Mouse (Mus musculus) thymus, postnatal 4 days (tissue): Measurements from ENCODE around the gene Gm1110.
"Not testable (repeated sequence)": the region's sequence is repeated elsewhere in the genome, so short reads cannot be mapped to it uniquely, and the experiment has no call there.

Experiments
- DNase-seq: peaks from one replicate; pipeline ENCODE4 v3.0.0; 2021

The Gm1110 gene

DNA sequence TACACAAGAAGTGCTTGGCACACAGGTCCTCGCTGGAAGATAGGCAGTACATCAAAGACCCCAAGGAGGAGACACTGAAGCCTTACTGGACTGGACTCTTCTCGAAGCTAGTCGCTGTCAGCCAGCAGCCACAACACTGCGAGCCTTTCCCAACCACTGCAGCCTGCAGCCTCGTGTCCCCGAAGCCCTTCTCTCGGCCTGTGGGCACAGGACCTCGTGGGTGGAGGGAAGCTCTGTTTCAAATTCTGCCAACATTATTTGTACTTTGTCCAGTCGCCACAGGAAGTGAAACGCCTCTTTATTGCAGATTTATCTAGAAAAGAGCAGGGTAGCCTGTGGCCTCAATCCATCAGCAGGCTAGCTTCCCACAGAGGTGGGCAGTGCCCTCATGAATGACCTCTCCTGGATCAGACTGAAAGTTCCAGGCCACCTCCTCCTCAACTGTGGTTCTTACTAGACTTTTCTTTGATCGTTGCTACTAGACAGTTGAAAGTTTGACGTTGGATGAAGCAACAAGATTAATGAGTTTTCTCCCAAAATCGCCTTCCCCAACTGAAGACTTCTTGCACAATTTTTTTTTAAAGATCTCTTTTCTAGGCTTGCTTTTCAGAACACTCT, at the start of gene Gm1110:
Gm1110 (minus strand) TSS at position 203 of the 618 bp plus-strand sequence.
- no peak for DNase-seq

GRCm38 (mm10) chr9:26947790-26948189, 24.9 kb upstream of the Gm1110 start:
- no peak for DNase-seq

DNA sequence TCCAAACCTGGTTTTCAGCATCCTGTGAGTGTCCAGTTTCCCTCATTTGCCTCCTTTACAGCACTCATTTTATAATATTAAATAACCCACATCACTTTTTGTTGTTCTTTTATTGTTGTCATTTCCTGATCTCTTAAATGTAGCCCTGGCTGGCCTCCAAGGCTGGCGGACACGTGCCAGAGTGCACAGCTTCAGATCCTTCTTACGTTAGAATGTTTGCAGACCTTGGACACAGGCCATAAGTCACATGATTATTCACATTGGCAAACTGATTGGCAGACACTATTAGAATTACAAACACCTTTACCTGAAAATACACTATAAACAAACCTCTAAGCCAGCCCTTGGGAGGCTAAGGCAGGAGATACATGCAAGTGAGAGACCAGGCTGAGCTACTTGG, 1.2 kb upstream of the Gm1110 start:
- no peak for DNase-seq

DNA sequence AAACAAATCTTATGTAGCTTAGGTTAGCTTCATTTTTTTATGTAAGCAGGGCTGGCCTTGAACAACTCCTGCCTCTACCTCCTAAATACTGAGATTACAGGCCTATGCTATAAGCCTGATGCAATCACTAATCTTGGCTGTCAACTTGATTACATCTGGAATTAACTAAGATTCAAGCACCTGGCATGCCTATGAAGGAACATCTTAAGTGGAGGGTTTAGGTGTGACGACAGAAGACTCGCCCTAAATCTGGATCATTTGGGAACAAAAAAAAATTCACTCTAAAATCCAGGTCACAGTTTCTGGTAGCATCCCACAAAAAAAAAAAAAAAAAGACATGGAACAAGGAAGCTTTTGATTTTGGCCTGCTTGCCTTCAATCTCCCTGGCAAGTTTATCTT, 3.1 kb downstream of the Gm1110 start:
- no peak for DNase-seq

- DNase-seq: no peak
Observed at GRCm38 (mm10) chr9:26913150-26913549, 9.8 kb downstream of the Gm1110 start.

DNA sequence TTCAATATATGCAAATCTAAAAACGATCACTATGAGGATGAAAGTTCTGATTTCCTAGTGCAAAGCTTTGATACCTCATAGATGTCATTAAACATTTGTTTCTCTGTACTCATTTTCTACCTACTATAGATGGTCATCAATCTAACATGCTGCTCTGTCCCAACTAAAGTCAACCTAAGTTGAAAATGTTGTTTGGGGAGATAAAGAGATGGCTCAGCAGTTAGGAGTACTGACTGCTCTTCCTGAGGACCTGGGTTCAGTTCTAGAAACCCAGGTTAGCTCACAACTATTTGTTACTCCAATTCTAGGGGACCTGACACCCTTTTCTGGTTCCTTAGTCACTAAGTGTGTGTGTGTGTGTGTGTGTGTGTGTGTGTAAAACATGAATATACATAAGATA, 11.7 kb downstream of the Gm1110 start:
- DNase-seq: no peak

DNA sequence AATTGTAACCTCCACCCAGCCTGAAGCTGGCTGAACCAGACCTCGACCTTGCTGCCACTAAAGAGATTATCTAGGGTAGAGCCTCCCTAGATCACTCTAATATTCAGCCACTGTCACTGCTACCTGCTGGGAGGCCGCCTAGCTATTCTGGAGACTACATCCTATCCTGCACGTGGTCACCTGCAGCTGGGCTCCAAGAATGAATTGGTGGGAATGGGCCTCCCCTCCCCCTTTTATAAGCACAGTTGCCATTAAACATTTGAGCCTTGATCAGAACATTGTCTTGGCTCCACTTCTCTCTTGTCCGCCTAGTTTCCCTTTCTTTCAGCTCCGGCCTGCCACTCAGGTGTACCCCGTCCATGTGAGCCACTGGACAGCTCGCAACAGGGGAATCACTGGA, 53.1 kb downstream of the Gm1110 start:
- DNase-seq: not testable (repeated sequence)

DNA sequence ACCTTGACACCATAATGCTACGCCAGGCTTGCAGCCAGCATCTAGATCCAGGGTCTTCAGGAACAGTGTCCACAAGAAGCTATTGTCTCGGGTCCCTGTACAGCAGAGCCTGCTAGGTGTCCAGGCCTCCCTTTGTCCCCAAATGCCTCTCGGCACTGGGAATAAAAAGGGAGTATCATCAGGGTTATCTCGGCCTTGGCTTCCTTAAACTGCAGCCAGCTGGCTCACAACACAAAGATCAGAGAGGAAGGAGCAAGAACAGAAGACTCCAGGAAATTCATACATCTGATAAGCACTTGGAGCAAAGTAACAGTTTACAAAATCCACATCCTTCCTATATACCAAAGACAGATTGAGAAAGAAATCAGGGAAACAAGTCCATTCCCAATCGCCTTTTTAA, 62.2 kb downstream of the Gm1110 start, which contains the start of gene Glb1l3:
Glb1l3 (minus strand) TSS at position 140 of the 400 bp plus-strand sequence.
- DNase-seq: no peak

DNA sequence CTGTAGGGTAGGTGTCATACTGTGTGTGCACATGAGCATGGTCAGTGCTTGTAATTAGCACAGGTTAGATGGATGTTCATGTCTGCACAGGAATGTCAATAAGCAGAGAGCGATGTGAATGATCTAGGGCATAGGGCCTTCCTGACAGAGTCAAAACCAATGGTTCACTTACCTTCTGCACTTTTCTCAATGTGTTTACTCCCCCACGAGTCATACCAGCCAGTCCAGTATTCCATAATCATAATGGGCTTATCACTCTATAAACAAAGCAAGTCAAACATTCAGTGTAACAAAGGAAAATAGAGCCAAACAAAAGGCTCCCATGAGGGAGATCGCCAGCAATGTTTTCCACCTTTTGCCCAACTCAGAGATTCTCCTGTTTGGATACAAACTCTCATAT, 91.8 kb downstream of the Gm1110 start:
- DNase-seq: no peak
